Mouse (Mus musculus) erythroblast, embryonic 14.5 days (primary cell): ENCODE measurements around the gene Pnpla8. TPM values are rescaled to one million over a fixed set of nuclear protein-coding genes. Genes with fewer than 3 reads are reported as not detected.

Source experiments
- H3K27me3 ChIP-seq: 2 replicates; pipeline ENCODE4 v1.6.1; 2012; ENCODE audit warnings: inconsistent platforms; ENCODE audit not compliant: control insufficient read depth
- H3K36me3 ChIP-seq: 2 replicates; pipeline ENCODE4 v1.6.1; 2012; ENCODE audit warnings: mild to moderate bottlenecking, inconsistent platforms; ENCODE audit not compliant: control insufficient read depth
- H3K4me1 ChIP-seq: 2 replicates; pipeline ENCODE4 v1.6.1; 2012; ENCODE audit warnings: inconsistent platforms; ENCODE audit not compliant: control insufficient read depth
- H3K4me3 ChIP-seq: replicated peaks from 2 replicates; pipeline ENCODE3; 2012; ENCODE audit warnings: moderate library complexity, mild to moderate bottlenecking, inconsistent platforms
- H3K9me3 ChIP-seq: 2 replicates; pipeline ENCODE4 v1.6.1; 2012; ENCODE audit warnings: low read length, inconsistent platforms, mixed read lengths; ENCODE audit not compliant: control insufficient read depth
- GATA1 ChIP-seq: IDR thresholded peaks from 2 replicates; pipeline ENCODE4 v1.6.1; 2012; ENCODE audit warnings: low read length, inconsistent platforms, mixed read lengths
- TAL1 ChIP-seq: IDR thresholded peaks from 3 replicates; pipeline ENCODE4 v1.6.1; 2012; ENCODE audit warnings: low read length, inconsistent platforms, mixed read lengths
- polyA plus RNA-seq: library from polyadenylated mRNA; stranded (reverse); fragments of >175 nt; gene quantifications from 2 replicates; pipeline ENCODE4 v1.2.3, GENCODE M21; 2012

The Pnpla8 gene
- polyA plus RNA-seq, 1 experiment = 0.71 TPM

GRCm38 (mm10) chr12:44371076-44371710 is 150.0 kb downstream of the Pnpla8 start:
- TF ChIP-seq TAL1 = no peak
- no peak for TF ChIP-seq GATA1
- Histone ChIP-seq H3K4me1 (no peaks in the 10 kb centered on the region), H3K4me3 (no peak overlapping the region), H3K27me3 (no peaks in the 10 kb centered on the region), H3K9me3 (no peaks in the 10 kb centered on the region), H3K36me3 (no peaks in the 10 kb centered on the region)

Other genes with a start within 250 kb of the Pnpla8 start
- 0.82 and 1.5 TPM in 2 replicates for gene Dnajb9, start 11.0 kb upstream of the Pnpla8 start, polyA plus RNA-seq
- 0.01 TPM in 1 of 2 replicates, not detected in the other for gene Nrcam, start 107.5 kb downstream of the Pnpla8 start, polyA plus RNA-seq